Mouse (Mus musculus) forebrain, embryonic 14.5 days (tissue): Measurements from ENCODE around the gene Hmgb2. TPM values are rescaled to one million over a fixed set of nuclear protein-coding genes. Genes with fewer than 3 reads are reported as not detected.

Source experiments
- ATAC-seq: fragments of 200-750 bp; cut with Nextera tagmentation; 2 replicates; pipeline ENCODE4 v1.8.0; 2017; ENCODE audit warnings: mild to moderate bottlenecking, moderate library complexity
- DNase-seq: peaks from one replicate; pipeline ENCODE4 v3.0.0-alpha.2; 2015; ENCODE audit warnings: low spot score
- H3K27ac ChIP-seq: fragments of 300-500 bp; sonication (generic); 2 replicates; pipeline ENCODE4 v1.5.1; 2014; ENCODE audit warnings: low read depth, mild to moderate bottlenecking, control low read depth, low read length, moderate library complexity
- H3K27me3 ChIP-seq: fragments of 300-500 bp; sonication (generic); replicated peaks from 2 replicates; pipeline ENCODE4 v1.6.1; 2014; ENCODE audit warnings: low read length, control low read depth, mixed read lengths; ENCODE audit not compliant: control insufficient read depth, insufficient read depth
- H3K36me3 ChIP-seq: fragments of 300-500 bp; sonication (generic); 2 replicates; pipeline ENCODE4 v1.6.1; 2014; ENCODE audit warnings: low read length, control low read depth; ENCODE audit not compliant: control insufficient read depth, insufficient read depth
- H3K4me1 ChIP-seq: fragments of 300-500 bp; sonication (generic); 2 replicates; pipeline ENCODE4 v1.6.1; 2014; ENCODE audit warnings: antibody characterized with exemption, low read length, control low read depth; ENCODE audit not compliant: control insufficient read depth, insufficient read depth
- H3K4me2 ChIP-seq: fragments of 300-500 bp; sonication (generic); 2 replicates; pipeline ENCODE4 v1.6.1; 2014; ENCODE audit warnings: mild to moderate bottlenecking, control low read depth, low read length
- H3K4me3 ChIP-seq: fragments of 300-500 bp; sonication (generic); 2 replicates; pipeline ENCODE4 v1.5.1; 2014; ENCODE audit warnings: low read depth, low read length, control low read depth
- H3K9ac ChIP-seq: fragments of 300-500 bp; sonication (generic); 2 replicates; pipeline ENCODE4 v1.6.1; 2014; ENCODE audit warnings: mild to moderate bottlenecking, low read length, control low read depth, moderate library complexity
- H3K9me3 ChIP-seq: fragments of 300-500 bp; sonication (generic); replicated peaks from 2 replicates; pipeline ENCODE4 v1.6.1; 2016; ENCODE audit warnings: low read length, control low read depth, mixed read lengths; ENCODE audit not compliant: control insufficient read depth
- WGBS: fragments of 180-500 bp; shearing (Covaris S2); extraction: QIAGEN DNeasy Blood & Tissue Kit; methylation state at CpG from one replicate; pipeline ENCODE4 v1.1.7; 2014; 5-methylcytosine and 5-hydroxymethylcytosine counted together
- polyA plus RNA-seq: library from polyadenylated mRNA; unstranded; fragments of >200 nt; fragmentation: Nextera tagmentation; extraction: Ambion mirVana; gene quantifications from 2 replicates; pipeline ENCODE4 v1.2.1, GENCODE M21; 2014

The Hmgb2 gene
- polyA plus RNA-seq: 186 and 201 TPM in 2 replicates

DNA sequence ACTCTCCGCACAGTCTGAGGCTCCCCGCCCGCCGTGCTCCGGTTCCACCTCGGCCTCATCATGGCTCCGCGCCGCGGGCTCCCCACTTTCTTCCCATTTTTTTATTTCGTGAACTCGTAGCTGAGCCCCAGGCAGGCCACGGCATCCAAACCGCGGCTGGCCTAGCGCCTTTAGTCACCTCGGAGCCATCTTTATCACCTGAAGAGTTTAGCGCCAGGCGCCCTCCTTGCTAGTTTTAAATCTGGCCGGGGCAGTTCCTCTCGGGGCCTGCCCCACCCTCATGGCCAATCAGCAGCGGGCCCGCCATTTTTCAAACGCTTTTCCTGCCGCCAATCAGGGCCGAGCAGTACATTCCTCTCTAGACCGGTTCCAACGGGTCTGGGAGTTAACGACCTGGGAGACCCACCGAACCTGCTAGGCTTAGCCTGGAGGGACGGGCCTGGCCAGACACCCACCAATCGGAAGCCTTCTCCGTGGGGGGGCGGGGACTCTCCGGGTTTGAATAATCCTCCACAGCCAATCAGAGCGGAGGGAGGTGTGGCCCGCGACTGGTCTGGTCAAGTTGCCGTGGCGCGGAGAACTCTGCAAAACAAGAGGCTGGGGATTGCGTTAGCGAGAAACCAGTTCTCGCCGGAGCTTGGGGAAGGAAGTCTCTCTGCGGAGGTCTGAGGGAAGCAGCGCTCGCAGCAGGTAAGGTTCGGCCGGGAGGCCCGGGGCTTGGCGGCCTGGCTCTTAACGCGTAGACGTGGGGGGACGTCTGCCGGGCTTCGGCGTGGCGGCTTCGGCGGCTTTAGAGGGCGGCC is at the start of gene Hmgb2:
TSS of gene Hmgb2 (plus strand) at position 592 of the 803 bp plus-strand sequence.
- H3K27me3 ChIP-seq: no peaks in the 10 kb centered on the region
- H3K4me1 ChIP-seq: no peaks in the 10 kb centered on the region
- peak; percentile 100 for DNase-seq
- H3K4me2 ChIP-seq: peak within 1 kb of the TSS; percentile 96
- H3K27ac ChIP-seq: peak within 1 kb of the TSS; percentile 98
- peaks cover 20% of the 10 kb centered on the region; the same call in 1 of the 2 replicates for H3K36me3 ChIP-seq
- ATAC-seq: peak; percentile 100
- peak within 1 kb of the TSS; percentile 86 for H3K4me3 ChIP-seq
- H3K9me3 ChIP-seq: no peaks in the 10 kb centered on the region
- under 1% methylated on average over 63 of the region's 63 CpGs for WGBS
- H3K9ac ChIP-seq: peak within 1 kb of the TSS; percentile 99

DNA sequence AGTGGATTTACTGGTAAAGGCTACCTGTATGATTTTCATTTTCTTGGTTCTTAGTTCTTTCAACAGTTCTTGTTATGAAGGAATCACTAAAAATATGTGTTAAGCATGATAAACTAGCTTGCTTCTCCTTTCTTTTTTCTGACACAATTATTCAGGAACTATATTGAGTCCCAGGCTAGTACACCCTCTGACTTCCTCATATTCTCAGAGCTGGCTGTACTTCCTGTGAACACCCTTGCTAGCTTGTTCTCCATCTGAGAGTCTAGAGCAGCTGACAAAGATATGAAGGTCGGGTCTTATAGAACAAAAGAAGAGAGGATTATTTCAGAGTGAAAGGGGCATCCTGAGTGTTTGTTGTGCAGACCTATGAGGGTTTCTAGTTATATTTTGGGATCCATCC is 48.9 kb upstream of the Hmgb2 start:
- no peak overlapping the region for H3K4me2 ChIP-seq
- ATAC-seq (no peak), DNase-seq (no peak)
- 63% methylated on average over 1 of the region's 1 CpGs for WGBS
- H3K4me1 ChIP-seq: no peaks in the 10 kb centered on the region
- H3K4me3 ChIP-seq: no peak overlapping the region
- no peak overlapping the region for H3K27ac ChIP-seq
- H3K36me3 ChIP-seq: no peaks in the 10 kb centered on the region
- H3K27me3 ChIP-seq: no peaks in the 10 kb centered on the region
- H3K9ac ChIP-seq: no peak overlapping the region
- no peaks in the 10 kb centered on the region for H3K9me3 ChIP-seq

DNA sequence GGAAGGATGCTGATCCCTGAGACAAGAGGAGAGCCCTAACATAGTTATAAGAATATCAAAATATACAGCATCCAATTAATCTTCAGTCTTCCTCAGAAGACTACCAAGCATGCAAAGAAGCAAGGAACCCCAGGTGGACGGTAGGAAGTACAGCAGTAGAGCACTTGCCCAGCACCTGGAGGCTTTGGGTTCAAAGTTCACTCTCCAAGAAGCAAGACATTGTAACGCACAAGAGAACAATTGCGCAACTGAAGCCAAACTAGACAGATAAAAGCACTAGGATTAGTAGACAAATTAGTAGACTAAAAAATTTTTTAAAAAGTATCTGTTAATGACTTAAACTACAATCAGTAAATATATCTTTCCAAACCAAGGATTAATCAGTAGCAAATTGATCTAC is 48.0 kb upstream of the Hmgb2 start:
- Histone ChIP-seq H3K36me3 (no peaks in the 10 kb centered on the region), H3K4me2 (no peak overlapping the region), H3K27ac (no peak overlapping the region), H3K9ac (no peak overlapping the region), H3K9me3 (no peaks in the 10 kb centered on the region), H3K4me1 (no peaks in the 10 kb centered on the region), H3K27me3 (no peaks in the 10 kb centered on the region), H3K4me3 (no peak overlapping the region)
- DNase-seq (no peak), ATAC-seq (no peak)
- 94% methylated on average over 3 of the region's 3 CpGs for WGBS

DNA sequence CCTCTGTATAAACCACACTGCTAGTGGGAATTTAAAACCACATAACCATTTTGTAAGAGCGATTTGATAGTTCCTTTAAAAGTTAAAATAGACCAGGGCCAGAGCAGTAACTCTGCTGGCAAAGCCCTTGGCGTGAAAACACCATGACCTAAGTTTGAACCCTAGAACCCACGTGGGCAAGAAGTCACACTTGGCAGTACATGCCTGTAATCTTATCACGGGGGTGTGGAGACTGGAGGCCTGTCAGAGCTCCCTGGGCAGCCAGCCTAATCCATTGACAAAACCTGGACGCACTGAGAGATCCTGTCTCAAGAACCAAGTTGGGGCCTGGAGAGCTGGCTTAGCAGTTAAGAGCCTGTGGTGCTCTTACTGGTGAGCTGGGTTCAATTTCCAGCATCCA is 43.1 kb upstream of the Hmgb2 start:
- Histone ChIP-seq H3K9me3 (no peaks in the 10 kb centered on the region), H3K9ac (no peak overlapping the region), H3K27ac (no peak overlapping the region), H3K27me3 (no peaks in the 10 kb centered on the region), H3K4me3 (no peak overlapping the region), H3K4me2 (no peak overlapping the region), H3K4me1 (no peaks in the 10 kb centered on the region), H3K36me3 (no peaks in the 10 kb centered on the region)
- no peak for ATAC-seq
- peak; percentile 16 for DNase-seq
- WGBS: 62% methylated on average over 5 of the region's 5 CpGs

DNA sequence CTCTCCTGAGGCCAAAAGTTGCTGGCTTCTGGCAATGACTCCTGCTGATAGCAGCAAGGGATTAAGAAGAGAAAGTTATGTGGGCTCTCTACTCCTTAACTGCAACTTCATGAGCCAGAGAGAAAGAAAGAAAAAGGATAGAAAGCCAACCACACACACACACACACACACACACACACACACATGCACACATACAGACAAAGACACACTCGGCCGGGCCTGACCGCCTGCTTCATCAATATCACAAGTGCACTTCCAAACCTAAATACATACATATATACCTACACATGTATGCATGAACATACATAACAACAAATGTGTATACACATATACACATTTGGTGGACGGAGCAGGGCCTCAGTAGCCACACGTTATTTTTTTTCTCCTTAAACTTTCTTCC is 40.8 kb upstream of the Hmgb2 start:
- WGBS: 97% methylated on average over 5 of the region's 5 CpGs
- Histone ChIP-seq H3K36me3 (no peaks in the 10 kb centered on the region), H3K4me2 (no peak overlapping the region), H3K4me1 (no peaks in the 10 kb centered on the region), H3K9me3 (no peaks in the 10 kb centered on the region), H3K27me3 (no peaks in the 10 kb centered on the region), H3K4me3 (no peak overlapping the region), H3K9ac (no peak overlapping the region), H3K27ac (no peak overlapping the region)
- no peak for ATAC-seq
- no peak for DNase-seq

DNA sequence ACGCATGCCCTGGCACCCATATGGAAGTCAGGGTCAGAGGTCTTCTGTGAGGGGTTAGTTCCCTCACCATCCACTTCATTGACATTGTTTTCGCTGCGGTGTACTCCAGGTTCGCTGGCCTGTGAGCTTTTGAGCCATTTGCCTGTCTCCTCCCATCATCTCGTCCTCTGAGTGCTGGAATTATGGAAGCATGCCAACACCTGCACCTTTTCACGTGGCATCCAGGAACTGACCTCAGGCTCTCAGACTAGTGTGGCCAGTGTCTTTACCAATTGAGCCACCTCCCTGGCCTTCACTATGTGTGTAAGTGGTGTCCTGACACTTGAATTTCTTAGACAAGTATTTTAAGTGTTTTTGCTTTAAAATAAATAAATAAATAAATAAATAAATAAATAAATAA is 38.0 kb upstream of the Hmgb2 start:
- Histone ChIP-seq H3K27ac (no peak overlapping the region), H3K9me3 (no peaks in the 10 kb centered on the region), H3K4me3 (no peak overlapping the region), H3K27me3 (no peaks in the 10 kb centered on the region), H3K4me2 (no peak overlapping the region), H3K9ac (no peak overlapping the region), H3K36me3 (no peaks in the 10 kb centered on the region), H3K4me1 (no peaks in the 10 kb centered on the region)
- 75% methylated on average over 6 of the region's 6 CpGs for WGBS
- ATAC-seq (no peak), DNase-seq (no peak)

DNA sequence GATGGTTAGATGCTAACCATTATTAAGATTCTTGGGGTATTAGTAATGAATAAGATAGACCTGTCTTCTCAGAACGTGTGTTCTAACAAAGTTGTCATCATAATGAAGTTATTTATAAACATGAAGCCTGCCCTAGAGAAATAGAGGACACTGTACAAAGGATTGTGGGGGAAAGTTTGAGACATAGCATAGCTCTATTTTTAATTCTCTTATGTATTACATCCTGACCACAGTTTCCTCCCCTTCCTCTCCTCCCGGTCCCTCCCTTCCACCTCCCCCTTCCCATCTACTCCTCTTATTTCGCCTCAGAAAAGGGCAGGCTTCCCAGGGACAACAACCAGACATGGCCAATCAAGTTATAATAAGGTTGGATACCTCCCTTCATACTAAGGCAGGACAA is 33.3 kb upstream of the Hmgb2 start:
- DNase-seq: no peak

DNA sequence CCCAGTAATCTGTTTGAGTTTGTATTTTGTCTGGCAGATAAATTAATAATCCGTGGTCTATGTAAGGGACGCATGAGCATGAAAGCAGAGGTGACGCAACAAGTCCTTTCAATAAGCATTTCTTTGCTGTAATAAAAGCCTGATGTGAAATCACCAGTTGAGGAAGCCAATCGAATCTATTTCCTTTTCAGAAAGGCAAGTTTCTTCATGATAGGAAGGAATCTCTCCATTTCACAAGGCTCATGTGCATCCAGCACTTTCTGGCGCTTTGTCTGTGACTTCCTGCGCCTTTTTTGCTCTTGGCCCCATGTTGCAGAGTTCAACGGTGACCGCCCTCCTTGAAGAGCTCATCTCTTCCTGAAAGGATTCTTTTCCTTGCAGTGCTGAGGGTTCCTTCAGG is 32.0 kb upstream of the Hmgb2 start:
- no peaks in the 10 kb centered on the region for H3K4me1 ChIP-seq
- H3K36me3 ChIP-seq: peaks cover 21% of the 10 kb centered on the region
- H3K27ac ChIP-seq: no peak overlapping the region
- no peak for DNase-seq
- no peak overlapping the region for H3K4me2 ChIP-seq
- WGBS: 97% methylated on average over 8 of the region's 8 CpGs
- H3K9ac ChIP-seq: no peak overlapping the region
- no peak for ATAC-seq
- H3K9me3 ChIP-seq: no peaks in the 10 kb centered on the region
- H3K4me3 ChIP-seq: no peak overlapping the region
- H3K27me3 ChIP-seq: no peaks in the 10 kb centered on the region

More for the DNA sequence above, 33.3 kb upstream of the Hmgb2 start:
- H3K27me3 ChIP-seq: no peaks in the 10 kb centered on the region
- H3K9ac ChIP-seq: no peak overlapping the region
- H3K27ac ChIP-seq: no peak overlapping the region
- ATAC-seq: no peak
- no peak overlapping the region for H3K4me3 ChIP-seq
- no peak overlapping the region for H3K4me2 ChIP-seq
- H3K4me1 ChIP-seq: no peaks in the 10 kb centered on the region
- no peaks in the 10 kb centered on the region for H3K9me3 ChIP-seq
- 73% methylated on average over 3 of the region's 3 CpGs for WGBS
- peaks cover 17% of the 10 kb centered on the region for H3K36me3 ChIP-seq

DNA sequence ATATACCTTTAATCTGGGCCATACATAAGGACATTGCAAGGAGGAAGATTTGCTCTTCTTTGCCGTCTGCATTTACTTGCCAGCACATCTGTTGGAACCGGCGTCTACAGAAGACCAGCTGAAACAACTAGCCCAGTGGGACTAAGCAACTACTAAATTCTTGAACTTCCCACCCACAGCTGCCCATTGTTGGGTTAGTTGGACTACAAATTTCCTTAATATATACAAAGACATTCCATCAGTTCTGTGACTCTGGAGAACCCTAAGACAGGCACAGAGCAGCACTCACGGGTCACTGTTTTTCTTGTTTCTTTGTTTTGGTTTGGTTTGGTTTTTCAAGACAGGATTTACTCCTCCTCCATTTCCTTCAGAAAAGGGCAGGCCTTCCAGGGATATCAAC is 31.1 kb upstream of the Hmgb2 start:
- no peak for DNase-seq

More for the DNA sequence above, 31.1 kb upstream of the Hmgb2 start:
- no peak for ATAC-seq
- no peaks in the 10 kb centered on the region for H3K9me3 ChIP-seq
- H3K4me1 ChIP-seq: peaks cover 6% of the 10 kb centered on the region
- H3K27ac ChIP-seq: no peak overlapping the region
- no peaks in the 10 kb centered on the region for H3K27me3 ChIP-seq
- H3K9ac ChIP-seq: no peak overlapping the region
- H3K4me3 ChIP-seq: no peak overlapping the region
- peaks cover 21% of the 10 kb centered on the region for H3K36me3 ChIP-seq
- no peak overlapping the region for H3K4me2 ChIP-seq
- WGBS: 85% methylated on average over 4 of the region's 4 CpGs
